Mouse (Mus musculus) B cell, adult 62 days (primary cell): ENCODE data around the gene Rab17. TPM values are rescaled to one million over a fixed set of nuclear protein-coding genes. Genes with fewer than 3 reads are reported as not detected.

ENCODE experiments used
- total RNA-seq: library from RNA; stranded (reverse); gene quantifications from 4 replicates; pipeline ENCODE4 v1.2.4, GENCODE M21; 2023

The Rab17 gene
- not detected in 4 replicates for total RNA-seq

GRCm38 (mm10) chr1:90969347-90969784 is at the start of gene Rab17:
Gene Rab17, minus strand, starts transcription at chr1:90969661.

GRCm38 (mm10) chr1:90998268-90998890 is 28.9 kb upstream of the Rab17 start, which contains the start of gene Lrrfip1:
Gene Lrrfip1, plus strand, starts transcription at chr1:90998737.

DNA sequence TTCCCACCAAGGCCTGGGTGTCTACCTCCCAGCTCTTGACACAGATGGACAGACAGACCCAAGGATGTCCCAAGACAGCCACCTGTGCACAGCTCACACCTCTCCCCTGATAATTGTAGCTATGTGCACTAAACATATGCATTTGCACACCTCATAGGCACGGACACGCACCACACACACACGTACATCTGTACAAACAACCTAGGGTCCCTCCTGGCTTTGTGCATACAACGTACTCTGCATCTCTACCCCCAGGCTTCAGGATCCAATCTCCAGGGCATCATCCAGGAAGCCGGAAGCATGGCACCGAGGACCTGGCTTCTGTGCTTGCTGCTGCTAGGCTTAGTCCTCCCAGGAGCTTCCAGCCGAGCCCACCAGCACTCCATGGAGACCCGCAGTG is 16.7 kb downstream of the Rab17 start, which contains the start of gene Prlh:
Prlh (plus strand) TSS at position 301 of the 400 bp plus-strand sequence.

DNA sequence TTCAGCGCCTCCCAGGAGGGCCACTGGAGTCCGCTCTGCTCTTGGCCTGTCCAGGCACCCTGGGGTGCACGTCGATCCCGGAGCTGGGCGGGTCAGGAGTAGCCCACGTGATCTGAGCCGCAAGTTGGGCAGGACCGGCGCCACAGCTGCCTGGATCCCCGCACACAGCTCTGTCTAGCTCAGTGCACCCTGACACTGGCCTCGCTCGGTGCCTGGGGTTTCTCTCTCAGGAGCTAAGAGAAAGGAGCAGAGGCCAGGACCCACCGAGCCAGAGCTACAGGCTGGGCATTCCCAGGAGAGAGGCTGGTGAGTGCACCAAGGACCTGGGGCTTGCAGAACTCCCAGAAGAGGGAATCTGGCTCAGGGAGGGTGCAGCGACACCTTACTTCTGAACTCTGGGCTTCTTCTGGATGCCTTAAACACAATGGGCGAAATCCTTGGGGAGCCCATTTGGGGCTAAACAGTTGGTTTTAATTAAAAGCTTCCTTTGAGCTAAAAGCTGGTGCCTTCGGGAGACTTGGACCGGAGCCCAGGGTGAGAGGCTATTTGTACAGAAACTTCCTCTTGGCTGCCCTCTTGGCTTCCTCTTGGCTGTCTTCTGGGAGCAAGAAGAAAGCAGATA is 54.4 kb downstream of the Rab17 start, which contains the start of gene Mlph:
Mlph (plus strand) TSS at position 138 of the 622 bp plus-strand sequence.

Other genes with a start within 250 kb of the Rab17 start
- not detected in 4 replicates for gene Col6a3, start 125.7 kb downstream of the Rab17 start, total RNA-seq
- not detected in 4 replicates for gene Mlph, start 54.6 kb downstream of the Rab17 start, total RNA-seq
- not detected in 4 replicates for gene Prlh, start 16.6 kb downstream of the Rab17 start, total RNA-seq
- 120 to 139 TPM (median 129 TPM) in 4 replicates for gene Lrrfip1, start 29.1 kb upstream of the Rab17 start, total RNA-seq
- 0.95 to 3.1 TPM (median 1.2 TPM) in 4 replicates for gene Rbm44, start 175.4 kb upstream of the Rab17 start, total RNA-seq
- gene Ramp1, start 210.2 kb upstream of the Rab17 start, total RNA-seq: 0.39 to 0.69 TPM in 2 of 4 replicates, not detected in the others